Mouse (Mus musculus): Measurements from ENCODE around the gene Adamts16.

The Adamts16 gene

GRCm38 (mm10) chr13:70731349-70731748, 110.3 kb downstream of the Adamts16 start:
- CTCF ChIA-PET: no interaction called here
- POLR2A ChIA-PET: no interaction called here

GRCm38 (mm10) chr13:70729996-70730395, 111.6 kb downstream of the Adamts16 start:
- POLR2A ChIA-PET: no interaction called here

GRCm38 (mm10) chr13:70726249-70726648, 115.4 kb downstream of the Adamts16 start:
- ChIA-PET POLR2A (interaction anchor here in 1 of 4 experiments (1.2 kb wide), 1 partner anchor 18 kb away, joined by 3 read pairs; no protein-coding TSS in a partner anchor), CTCF (no interaction called here)

More at GRCm38 (mm10) chr13:70729996-70730395, 111.6 kb downstream of the Adamts16 start:
- CTCF ChIA-PET: no interaction called here

DNA sequence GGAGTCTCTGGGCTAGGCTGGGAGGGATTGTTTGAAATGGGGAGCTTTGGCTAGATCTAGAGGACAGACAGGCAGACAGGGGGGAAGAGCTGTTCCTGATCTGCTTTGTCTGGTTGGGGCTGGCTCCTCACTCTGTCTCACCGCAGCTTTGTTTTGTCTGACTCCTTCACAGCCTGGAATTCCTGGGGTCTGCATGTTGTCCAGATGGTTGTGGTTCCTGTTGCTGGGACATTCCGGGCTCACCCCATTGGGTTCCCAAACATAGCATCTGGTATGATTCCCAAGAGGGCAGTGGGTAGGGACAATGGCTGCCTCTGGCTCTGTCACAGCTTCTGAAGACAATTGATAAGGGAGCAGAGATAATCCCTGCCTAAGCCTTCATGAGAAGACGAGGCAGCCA, 117.0 kb downstream of the Adamts16 start:
- CTCF ChIA-PET: no interaction called here
- POLR2A ChIA-PET: no interaction called here

DNA sequence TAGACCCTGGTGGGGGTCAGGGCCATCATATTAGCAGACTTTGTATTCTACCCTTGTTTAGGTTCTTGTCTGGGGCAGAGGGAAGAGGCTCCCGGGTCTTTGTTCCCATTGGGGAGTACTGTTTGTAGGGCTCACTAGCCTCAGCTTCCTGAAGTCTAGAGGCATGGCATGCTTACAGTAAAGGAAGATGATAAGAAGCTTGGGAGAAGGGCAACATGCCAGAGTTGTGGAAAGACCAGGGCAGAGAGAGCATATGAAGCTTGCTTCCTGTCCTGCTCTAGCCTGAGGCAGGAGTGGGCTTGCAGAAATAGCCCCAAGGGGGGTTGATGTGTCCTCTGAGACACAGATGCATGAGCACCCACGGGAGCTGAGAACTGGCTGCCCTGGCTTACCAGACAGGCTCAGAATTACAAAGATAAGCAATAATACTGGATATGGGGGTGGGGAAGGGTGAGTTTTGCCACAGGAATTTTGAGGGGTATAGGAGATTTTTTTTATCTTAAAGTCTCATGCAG, 117.4 kb downstream of the Adamts16 start:
- ChIA-PET POLR2A (interaction anchor here in 1 of 4 experiments (1.0 kb wide), 1 partner anchor 49 kb away, joined by 3 read pairs; no protein-coding TSS in a partner anchor), CTCF (no interaction called here)

DNA sequence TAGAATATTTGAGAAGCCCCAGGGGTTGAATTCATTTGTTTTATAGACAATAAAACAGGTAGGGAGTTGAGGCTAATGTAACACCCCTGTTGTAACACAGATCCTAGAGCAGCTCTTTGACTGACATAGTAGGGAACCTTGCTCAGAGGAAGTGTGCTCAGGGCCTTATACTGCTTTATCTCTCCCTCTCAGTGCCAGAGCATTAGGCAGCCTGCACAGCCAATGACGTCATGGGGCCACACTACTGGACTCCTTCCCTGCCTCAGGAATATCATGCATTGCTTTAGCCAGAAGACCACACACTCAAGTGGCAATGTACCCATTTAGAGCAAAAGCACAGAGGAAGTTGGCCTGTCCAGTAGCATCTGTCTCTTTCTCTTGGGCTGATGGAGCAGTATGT, 121.6 kb downstream of the Adamts16 start:
- ChIA-PET CTCF (no interaction called here), POLR2A (no interaction called here)

DNA sequence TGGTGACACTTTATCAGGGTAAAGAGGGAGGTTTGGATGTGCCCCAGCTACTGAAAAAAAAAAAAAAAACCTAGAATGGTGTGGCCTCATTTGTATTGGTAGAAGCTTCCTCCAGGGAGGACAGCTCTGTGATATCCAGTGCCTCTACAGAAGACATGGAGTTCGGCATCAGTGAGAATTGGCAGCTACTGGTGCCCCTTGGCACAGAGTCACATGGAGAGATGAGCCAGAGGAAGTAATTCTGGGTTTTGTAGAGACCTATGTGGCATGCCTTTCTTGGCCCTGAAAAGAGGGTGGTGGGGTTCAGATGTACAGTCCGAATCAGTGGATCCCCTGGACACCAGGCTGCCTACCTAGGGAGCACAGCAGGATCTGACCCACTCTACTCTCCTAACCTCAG, 122.8 kb downstream of the Adamts16 start:
- ChIA-PET CTCF (no interaction called here), POLR2A (no interaction called here)

- POLR2A ChIA-PET: no interaction called here
These were observed 125.6 kb downstream of the Adamts16 start for GRCm38 (mm10) chr13:70716022-70716421.

GRCm38 (mm10) chr13:70714081-70714775, 127.4 kb downstream of the Adamts16 start:
- ChIA-PET CTCF (interaction anchor here in 1 of 4 experiments (0.6 kb wide), 1 partner anchor 434 kb away, joined by 3 read pairs; no protein-coding TSS in a partner anchor), POLR2A (no interaction called here)

More at GRCm38 (mm10) chr13:70716022-70716421, 125.6 kb downstream of the Adamts16 start:
- CTCF ChIA-PET: no interaction called here

- CTCF ChIA-PET: no interaction called here
These were observed 128.3 kb downstream of the Adamts16 start for GRCm38 (mm10) chr13:70713331-70713730.

DNA sequence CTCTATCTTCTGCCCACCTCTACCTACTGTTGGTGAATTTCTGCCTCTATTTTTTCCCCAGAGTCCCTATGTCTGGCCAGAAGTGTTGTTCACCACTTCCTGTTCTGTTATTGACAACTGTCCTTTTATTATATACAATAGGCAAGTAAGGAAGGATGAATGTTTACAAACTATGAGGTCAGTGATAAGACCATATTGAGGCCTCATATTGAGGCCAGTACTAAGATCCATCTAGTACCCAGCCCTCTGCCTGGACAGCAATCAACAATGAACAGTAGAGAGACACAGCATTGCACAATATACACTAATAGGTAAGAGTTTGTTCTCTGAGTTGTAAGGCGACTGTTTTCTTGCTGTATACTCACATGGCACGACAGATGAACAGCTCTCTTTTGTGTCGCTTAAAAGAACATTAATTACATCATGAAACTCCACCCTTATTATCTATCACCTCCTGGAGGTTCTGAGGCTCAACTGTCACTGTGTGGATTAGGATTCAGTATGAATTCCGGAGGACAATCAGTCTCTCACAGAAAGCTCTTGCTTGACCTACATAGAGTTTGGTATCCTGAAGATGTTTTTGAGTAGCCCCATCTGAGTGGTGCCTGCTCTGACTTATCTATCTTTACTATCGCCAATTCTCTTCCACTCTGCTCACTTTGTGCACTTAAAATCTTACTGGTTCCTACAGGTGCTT, 134.3 kb downstream of the Adamts16 start:
- CTCF ChIA-PET: no interaction called here
- POLR2A ChIA-PET: no interaction called here

More at GRCm38 (mm10) chr13:70713331-70713730, 128.3 kb downstream of the Adamts16 start:
- POLR2A ChIA-PET: no interaction called here

- ChIA-PET POLR2A (no interaction called here), CTCF (no interaction called here)
These were observed 138.7 kb downstream of the Adamts16 start for GRCm38 (mm10) chr13:70702904-70703303.

DNA sequence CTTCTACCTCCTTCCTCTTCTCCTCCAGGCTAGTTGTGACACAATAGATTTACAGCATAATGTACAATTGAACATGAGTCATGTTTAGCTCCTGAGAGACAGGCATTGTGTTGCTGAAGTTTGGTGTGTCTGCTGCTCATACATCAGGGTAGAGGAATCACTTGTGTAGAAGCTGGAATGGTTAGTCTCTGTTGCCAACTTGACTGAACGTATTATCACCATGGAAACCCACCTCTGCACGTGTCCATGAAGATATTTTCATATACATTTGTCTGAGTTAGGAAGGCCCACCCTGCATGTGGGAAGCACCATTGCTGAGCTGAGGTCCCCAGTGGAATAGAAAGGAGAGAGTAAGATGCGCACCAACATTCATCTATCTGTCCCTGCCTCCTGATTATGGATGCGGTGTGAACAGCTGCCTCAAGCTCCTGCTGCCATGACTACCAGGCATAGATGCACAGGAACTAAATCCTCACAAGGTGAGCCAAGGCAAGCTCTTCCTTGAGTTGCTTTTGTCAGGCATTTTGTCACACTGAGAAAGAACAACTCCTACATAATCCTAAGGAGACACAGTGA, 142.7 kb downstream of the Adamts16 start:
- POLR2A ChIA-PET: no interaction called here
- CTCF ChIA-PET: no interaction called here

DNA sequence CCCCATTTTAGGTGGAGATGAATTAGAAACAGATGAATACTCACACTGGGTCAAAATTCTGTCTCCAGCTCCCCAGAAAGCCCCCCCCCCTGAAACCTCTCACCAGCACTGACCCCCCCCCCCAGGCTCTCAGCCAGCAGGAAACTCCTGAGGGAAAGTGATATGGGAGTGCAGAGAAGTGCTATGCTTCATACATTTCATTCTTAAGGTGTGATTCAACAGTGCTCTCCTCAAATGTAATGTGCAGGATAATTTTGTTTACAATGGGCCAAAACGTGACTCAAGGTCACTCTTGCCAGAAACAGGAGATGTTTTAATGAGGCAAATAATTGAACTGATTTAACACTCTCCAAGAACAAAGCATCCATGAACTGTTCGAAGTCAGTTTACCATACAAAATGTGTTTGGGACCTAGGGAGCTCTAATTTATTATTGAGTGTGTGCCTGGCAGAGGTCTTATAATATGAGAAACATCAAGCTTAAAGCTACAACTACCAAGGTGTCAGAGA, 152.1 kb downstream of the Adamts16 start:
- ChIA-PET POLR2A (no interaction called here), CTCF (no interaction called here)

- ChIA-PET POLR2A (interaction anchor here in 1 of 4 experiments (0.9 kb wide), 1 partner anchor 89 kb away, joined by 7 read pairs; no protein-coding TSS in a partner anchor), CTCF (interaction anchor here in 2 of 4 experiments (0.6 to 0.7 kb wide), 2 partner anchors 40 to 41 kb away, joined by 4 read pairs; no protein-coding TSS in a partner anchor)
These were observed 155.8 kb downstream of the Adamts16 start for GRCm38 (mm10) chr13:70685825-70686224.

DNA sequence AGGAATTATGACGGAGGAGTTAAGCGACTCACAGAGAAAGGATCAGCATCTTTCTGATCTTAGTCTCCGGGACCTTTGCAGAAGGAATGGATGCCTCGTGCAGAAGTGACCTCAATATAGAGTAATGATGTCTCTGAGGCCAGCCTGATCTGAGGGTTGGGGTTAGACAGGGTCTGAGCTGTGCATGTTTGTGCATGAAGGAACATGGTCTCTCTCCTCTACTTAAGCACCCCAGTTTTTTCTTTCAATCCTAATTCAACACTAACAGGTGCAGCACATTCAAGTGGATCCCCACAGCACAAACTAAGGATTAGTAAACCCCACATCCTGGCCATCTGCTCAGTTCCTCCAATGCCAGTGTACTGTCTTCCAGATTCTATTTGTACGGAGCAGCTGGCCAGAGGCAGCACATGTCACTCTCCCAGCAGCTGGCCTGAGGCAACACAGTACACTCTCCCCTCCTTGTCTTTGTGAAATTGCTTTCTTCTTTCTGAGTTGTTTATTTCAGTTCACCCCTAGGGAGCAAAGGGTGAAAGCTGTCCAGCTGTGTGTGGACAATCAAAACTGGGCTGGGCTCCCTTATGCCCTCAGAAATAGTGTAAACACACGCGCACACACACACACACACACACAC, 156.5 kb downstream of the Adamts16 start:
- ChIA-PET POLR2A (no interaction called here), CTCF (interaction anchor here in 1 of 4 experiments (0.7 kb wide), 2 partner anchors 40 to 176 kb away, joined by 4 to 6 read pairs; no protein-coding TSS in a partner anchor)

- ChIA-PET POLR2A (interaction anchor here in 1 of 4 experiments (0.7 to 1.3 kb wide), 2 partner anchors 12 to 33 kb away, joined by 3 to 6 read pairs; no protein-coding TSS in a partner anchor), CTCF (no interaction called here)
These were observed 160.0 kb downstream of the Adamts16 start for GRCm38 (mm10) chr13:70681411-70682183.

DNA sequence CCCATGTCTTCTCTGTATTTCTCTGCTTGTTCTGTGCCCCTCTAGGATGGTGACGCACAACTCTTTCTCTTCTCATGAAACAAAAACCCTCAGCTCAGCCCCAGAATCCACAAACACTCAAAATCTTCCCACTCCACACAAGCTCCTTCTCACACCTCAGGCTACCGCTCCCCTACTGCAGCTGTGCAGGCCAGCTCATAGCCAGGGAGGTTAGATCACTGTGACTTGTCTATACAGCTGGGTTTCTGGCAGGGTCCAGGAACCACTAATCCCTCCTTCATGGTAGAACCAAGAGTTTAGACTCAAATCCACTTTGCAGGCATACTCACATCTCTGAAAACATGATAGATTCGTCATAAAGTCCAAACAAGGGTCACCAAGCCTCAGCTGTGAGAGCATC, 161.3 kb downstream of the Adamts16 start:
- ChIA-PET POLR2A (no interaction called here), CTCF (interaction anchor here in 1 of 4 experiments (1.0 kb wide), 1 partner anchor 37 kb away, joined by 4 read pairs; no protein-coding TSS in a partner anchor)
